Mouse (Mus musculus) forebrain, embryonic 16.5 days (tissue): ENCODE measurements around the gene Notch2. TPM values are rescaled to one million over a fixed set of nuclear protein-coding genes. Genes with fewer than 3 reads are reported as not detected.
A peak's percentile ranks its signal among the peaks of the same experiment; 100 is the strongest.

Experiments
- ATAC-seq: fragments of 200-750 bp; cut with Nextera tagmentation; 2 replicates; pipeline ENCODE4 v1.8.0; 2017; ENCODE audit warnings: mild to moderate bottlenecking, moderate library complexity
- H3K27ac ChIP-seq: fragments of 300-500 bp; sonication (generic); 2 replicates; pipeline ENCODE4 v1.5.1; 2014; ENCODE audit warnings: low read length, control low read depth
- H3K27me3 ChIP-seq: fragments of 300-500 bp; sonication (generic); replicated peaks from 2 replicates; pipeline ENCODE4 v1.6.1; 2014; ENCODE audit warnings: low read length; ENCODE audit not compliant: control insufficient read depth, insufficient read depth
- H3K36me3 ChIP-seq: fragments of 300-500 bp; sonication (generic); 2 replicates; pipeline ENCODE4 v1.6.1; 2014; ENCODE audit not compliant: control insufficient read depth, insufficient read depth
- H3K4me1 ChIP-seq: fragments of 300-500 bp; sonication (generic); replicated peaks from 2 replicates; pipeline ENCODE4 v1.6.1; 2014; ENCODE audit warnings: low read length; ENCODE audit not compliant: control insufficient read depth, insufficient read depth
- H3K4me2 ChIP-seq: fragments of 300-500 bp; sonication (generic); 2 replicates; pipeline ENCODE4 v1.6.1; 2014; ENCODE audit warnings: mild to moderate bottlenecking, low read length, control low read depth
- H3K4me3 ChIP-seq: fragments of 300-500 bp; sonication (generic); replicated peaks from 2 replicates; pipeline ENCODE4 v1.5.1; 2014; ENCODE audit warnings: mild to moderate bottlenecking, low read length, control low read depth
- H3K9ac ChIP-seq: fragments of 300-500 bp; sonication (generic); replicated peaks from 2 replicates; pipeline ENCODE4 v1.6.1; 2014; ENCODE audit warnings: low read depth, low read length, control low read depth
- H3K9me3 ChIP-seq: fragments of 300-500 bp; sonication (generic); 2 replicates; pipeline ENCODE4 v1.6.1; 2016; ENCODE audit warnings: low read length; ENCODE audit not compliant: control insufficient read depth
- WGBS: fragments of 180-500 bp; shearing (Covaris S2); extraction: QIAGEN DNeasy Blood & Tissue Kit; methylation state at CpG from one replicate; pipeline ENCODE4 v1.1.7; 2014; 5-methylcytosine and 5-hydroxymethylcytosine counted together
- polyA plus RNA-seq: library from polyadenylated mRNA; unstranded; fragments of >200 nt; fragmentation: Nextera tagmentation; extraction: Ambion mirVana; gene quantifications from 2 replicates; pipeline ENCODE4 v1.2.1, GENCODE M21; 2015

Notch2 gene
- polyA plus RNA-seq, 1 experiment from 2014 or later = 14.6 TPM

DNA sequence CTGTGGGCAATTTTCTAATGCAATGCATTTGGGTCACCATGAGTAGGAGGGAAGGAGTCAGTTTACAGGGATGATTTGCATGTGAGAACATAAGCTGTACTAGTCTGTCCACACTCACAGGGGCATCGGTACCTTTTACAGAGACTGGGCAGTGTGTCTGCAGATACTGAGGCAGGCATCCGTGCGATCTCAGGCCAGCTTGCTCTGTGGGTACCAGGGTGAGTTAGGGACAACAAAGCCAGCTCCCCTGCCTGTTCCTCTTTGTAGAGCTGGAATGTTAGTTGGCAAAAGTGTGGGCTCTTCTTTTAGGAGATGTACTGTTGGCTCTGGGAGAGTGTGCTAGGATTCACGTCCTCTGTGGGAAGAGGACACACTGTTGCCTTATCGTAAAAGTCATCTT is 19.6 kb downstream of the Notch2 start:
- Histone ChIP-seq H3K9me3 (no peaks in the 10 kb centered on the region), H3K4me3 (no peak overlapping the region), H3K27me3 (no peaks in the 10 kb centered on the region), H3K4me2 (no peak overlapping the region), H3K27ac (no peak overlapping the region), H3K36me3 (no peaks in the 10 kb centered on the region), H3K9ac (no peak overlapping the region), H3K4me1 (peaks cover 44% of the 10 kb centered on the region)
- ATAC-seq = no peak
- 30% methylated on average over 5 of the region's 5 CpGs for whole genome bisulfite sequencing

DNA sequence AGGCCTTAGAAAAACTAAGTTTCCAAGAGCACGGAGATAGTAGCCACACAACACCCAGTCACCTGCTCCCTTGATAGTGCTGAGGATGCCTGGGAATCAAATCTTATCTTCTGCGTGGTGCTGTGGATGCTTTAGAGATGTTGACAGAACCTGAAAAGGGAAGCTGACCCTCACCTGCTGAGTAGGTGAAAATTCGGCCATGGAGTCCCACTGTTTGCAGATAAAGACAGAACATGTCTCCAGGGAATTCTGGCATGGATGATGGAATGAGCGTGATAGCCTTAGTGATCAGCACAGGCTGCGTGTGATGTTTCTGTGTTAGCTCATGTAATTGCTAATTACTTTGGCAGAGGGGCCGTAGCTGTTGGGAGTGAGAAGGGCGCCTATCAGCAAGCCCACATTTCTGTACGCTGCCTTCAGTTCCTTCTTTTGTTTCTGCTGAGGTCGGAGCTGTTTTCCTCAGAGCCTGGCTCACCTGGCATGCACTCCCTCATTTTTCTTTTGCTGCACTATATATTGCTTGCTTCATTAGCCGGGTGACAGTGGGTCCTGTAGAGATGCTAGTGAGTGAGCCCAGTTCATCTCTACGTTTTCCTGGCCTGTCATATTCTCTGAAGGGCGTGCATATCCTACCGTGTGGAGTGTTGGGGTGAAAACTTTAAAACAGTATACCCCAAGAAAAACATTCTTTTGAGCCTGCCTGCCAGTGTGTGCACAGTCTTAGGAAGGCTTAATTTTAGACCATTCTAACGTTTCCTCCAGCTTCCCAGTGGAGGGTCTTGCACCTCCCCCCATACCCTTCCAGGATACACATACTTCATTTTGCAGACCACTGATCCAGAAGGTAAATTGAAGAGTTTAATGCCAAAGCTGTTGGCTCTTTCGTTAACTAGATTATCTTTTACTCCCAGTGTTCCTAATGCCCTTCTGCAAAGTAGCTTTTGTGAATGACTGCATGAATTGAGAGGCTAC is 21.6 kb downstream of the Notch2 start:
- H3K4me2 ChIP-seq = peak overlapping the region; percentile 29
- H3K9me3 ChIP-seq = no peaks in the 10 kb centered on the region
- H3K27me3 ChIP-seq = no peaks in the 10 kb centered on the region
- 0 out of 2 replicates have a peak overlapping the region, but pooled peaks have one; percentile 8 for H3K9ac ChIP-seq
- peak overlapping the region; percentile 19 for H3K27ac ChIP-seq
- no peak overlapping the region for H3K4me3 ChIP-seq
- WGBS = 16% methylated on average over 15 of the region's 15 CpGs
- peaks cover 44% of the 10 kb centered on the region for H3K4me1 ChIP-seq
- ATAC-seq = peak; percentile 48; the same call in 1 of the 2 replicates
- no peaks in the 10 kb centered on the region for H3K36me3 ChIP-seq

DNA sequence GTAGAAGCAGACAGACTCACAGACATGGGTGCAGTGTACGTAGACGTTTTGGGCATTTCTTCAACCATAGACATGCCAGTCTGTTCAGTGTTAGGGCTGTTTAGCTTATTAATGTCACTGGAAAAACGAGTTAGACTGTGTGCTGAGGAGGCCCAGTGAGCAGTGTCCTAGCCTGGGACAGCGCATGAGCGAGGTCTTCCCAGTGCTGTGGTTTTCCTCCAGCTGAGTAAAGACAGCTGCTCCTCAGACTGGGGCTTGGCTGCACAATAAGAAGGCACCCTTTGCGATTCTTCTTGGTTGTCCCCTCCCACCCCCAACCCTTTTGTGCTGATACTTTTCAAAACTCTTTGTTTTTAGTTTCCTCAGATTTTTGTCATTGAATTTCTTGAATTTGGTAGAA is 22.8 kb downstream of the Notch2 start:
- Histone ChIP-seq H3K9ac (no peak overlapping the region), H3K4me1 (peaks cover 42% of the 10 kb centered on the region)
- 54% methylated on average over 6 of the region's 6 CpGs for WGBS

DNA sequence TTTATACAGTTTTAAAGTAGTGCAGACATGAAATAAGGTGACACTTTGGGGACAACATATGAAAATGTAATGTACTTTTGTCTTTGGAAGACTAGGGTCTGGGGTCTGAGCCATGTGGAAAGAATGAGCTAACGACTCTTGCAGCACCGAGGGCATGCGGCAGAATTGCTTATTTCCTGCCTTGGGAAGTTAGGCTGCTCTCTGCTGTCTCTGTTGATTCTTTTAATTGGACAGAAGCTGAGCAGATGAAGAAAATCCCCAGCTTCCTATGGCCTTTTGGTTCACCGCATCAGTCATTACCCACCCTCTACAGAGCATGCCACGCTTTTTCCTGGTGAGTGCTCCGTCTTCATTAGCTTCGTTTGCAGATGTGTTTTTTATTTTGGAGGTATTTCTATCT is 23.8 kb downstream of the Notch2 start:
- ATAC-seq = no peak
- H3K27ac ChIP-seq = no peak overlapping the region; the same call in 1 of the 2 replicates
- no peaks in the 10 kb centered on the region for H3K9me3 ChIP-seq
- H3K27me3 ChIP-seq = no peaks in the 10 kb centered on the region
- H3K4me1 ChIP-seq = peaks cover 42% of the 10 kb centered on the region
- H3K4me3 ChIP-seq = no peak overlapping the region
- no peak overlapping the region for H3K4me2 ChIP-seq
- 32% methylated on average over 7 of the region's 7 CpGs for WGBS
- no peaks in the 10 kb centered on the region for H3K36me3 ChIP-seq
- no peak overlapping the region for H3K9ac ChIP-seq

More for the DNA sequence above, 22.8 kb downstream of the Notch2 start:
- H3K36me3 ChIP-seq = no peaks in the 10 kb centered on the region
- no peak for ATAC-seq
- no peak overlapping the region for H3K4me2 ChIP-seq
- no peaks in the 10 kb centered on the region for H3K9me3 ChIP-seq
- H3K4me3 ChIP-seq = no peak overlapping the region
- no peak overlapping the region; the same call in 1 of the 2 replicates for H3K27ac ChIP-seq
- H3K27me3 ChIP-seq = no peaks in the 10 kb centered on the region

DNA sequence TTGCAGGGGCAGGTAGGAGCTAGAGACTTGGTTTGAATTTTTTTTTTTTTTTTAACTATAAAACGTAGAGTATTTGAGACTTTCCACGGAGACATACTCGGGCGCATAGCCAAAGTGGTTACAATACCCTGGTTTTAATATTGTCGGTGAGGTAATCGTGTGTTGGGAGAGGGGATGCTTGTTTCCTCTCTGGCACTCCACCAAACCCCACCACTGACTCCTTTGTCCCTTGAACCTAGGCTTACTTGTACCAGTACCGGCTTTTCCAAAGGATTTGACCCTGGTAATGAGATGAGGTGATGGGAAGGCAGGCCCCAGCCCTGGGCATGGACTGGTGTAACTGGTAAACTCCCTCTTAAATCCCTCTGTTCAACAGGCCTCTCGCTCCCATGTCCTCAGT is 25.3 kb downstream of the Notch2 start:
- 19% methylated on average over 8 of the region's 8 CpGs for WGBS
- H3K27ac ChIP-seq = peak overlapping the region; percentile 16
- H3K4me2 ChIP-seq = no peak overlapping the region
- no peak overlapping the region for H3K9ac ChIP-seq
- no peaks in the 10 kb centered on the region for H3K9me3 ChIP-seq
- H3K4me1 ChIP-seq = peaks cover 47% of the 10 kb centered on the region
- H3K27me3 ChIP-seq = no peaks in the 10 kb centered on the region
- no peaks in the 10 kb centered on the region for H3K36me3 ChIP-seq
- no peak overlapping the region for H3K4me3 ChIP-seq
- ATAC-seq = peak; percentile 21

DNA sequence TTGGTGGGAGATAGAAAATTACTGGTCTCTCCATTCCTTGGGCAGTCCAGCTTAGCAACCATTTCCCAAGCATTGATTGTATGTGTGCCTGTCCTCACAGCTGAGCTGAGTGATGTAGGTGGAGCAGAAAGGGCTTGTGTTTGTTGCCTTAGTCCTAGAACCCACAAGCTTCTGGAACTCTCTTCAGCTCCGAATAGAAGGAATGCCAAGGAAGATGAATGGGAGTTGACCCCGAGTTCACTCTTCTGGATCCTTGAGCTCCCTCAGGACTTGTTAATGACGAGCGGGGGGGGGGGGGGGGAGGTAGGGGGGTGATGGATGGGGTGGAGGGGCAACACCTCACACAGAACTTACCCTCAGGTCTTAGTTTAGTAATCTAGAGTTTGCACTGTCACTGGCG is 25.9 kb downstream of the Notch2 start:
- no peak for ATAC-seq
- no peaks in the 10 kb centered on the region for H3K36me3 ChIP-seq
- peaks cover 50% of the 10 kb centered on the region for H3K4me1 ChIP-seq
- H3K27me3 ChIP-seq = no peaks in the 10 kb centered on the region
- no peak overlapping the region for H3K4me2 ChIP-seq
- H3K9me3 ChIP-seq = no peaks in the 10 kb centered on the region
- H3K4me3 ChIP-seq = no peak overlapping the region
- no peak overlapping the region for H3K9ac ChIP-seq
- 41% methylated on average over 4 of the region's 5 CpGs for WGBS
- peak overlapping the region; percentile 22; the same call in 1 of the 2 replicates for H3K27ac ChIP-seq

DNA sequence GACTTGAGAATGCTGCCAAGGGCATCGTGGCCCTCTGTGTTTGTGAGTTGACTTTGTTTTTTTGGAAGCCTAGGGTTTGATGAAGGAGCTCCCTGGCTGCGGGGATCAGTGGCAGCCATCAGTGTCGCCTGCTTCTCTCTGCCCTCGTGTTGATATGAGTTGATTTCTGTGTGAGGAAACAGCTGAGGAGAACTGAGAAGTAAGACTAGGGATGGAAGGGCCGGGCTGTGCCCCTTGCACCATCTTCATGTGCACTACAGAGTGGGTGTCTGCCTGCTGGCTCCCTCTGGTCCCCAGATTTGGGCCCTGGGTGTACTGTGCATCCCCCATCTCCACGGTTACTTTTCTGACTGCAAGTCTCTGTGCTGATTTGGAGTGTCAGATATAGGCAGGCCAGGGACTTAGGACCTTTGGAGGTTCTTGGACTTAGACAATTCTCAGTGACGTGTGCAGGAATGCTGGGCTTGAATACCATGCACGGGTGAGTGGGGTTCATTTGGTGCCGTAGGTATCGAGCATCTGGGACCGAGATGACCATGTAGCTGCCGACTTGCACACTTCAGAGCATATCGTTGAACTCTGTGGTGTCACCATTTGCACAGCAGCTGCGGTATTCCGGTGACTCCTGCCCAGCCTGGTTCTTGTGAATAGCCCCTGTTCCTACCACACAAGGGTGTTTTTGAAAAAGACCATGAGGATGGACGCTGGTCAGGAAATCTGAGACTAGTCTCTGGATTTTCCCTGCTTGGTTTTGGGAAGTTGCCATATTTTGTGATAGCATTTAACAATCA is 26.5 kb downstream of the Notch2 start:
- 81% methylated on average over 16 of the region's 16 CpGs for WGBS
- no peak for ATAC-seq
- H3K27me3 ChIP-seq = no peaks in the 10 kb centered on the region

DNA sequence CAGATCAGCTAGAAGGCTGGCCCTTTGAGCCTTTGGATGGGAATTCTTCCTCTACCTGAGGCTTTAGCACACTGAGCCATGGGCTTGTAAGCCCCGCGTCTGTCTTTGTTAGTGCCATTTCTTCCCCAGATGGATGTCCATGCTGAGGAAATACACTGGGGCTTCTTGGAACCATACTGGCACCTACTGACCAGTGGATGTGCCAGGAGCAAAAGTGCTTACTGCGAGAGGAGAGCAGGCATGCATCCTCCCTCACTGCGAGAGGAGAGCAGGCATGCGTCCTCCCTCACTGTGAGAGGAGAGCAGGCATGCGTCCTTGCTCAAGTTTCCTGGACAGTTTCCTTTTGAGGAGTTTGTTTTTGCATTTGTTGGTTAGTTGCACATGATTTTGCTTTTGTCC is 27.5 kb downstream of the Notch2 start:
- 87% methylated on average over 6 of the region's 6 CpGs for WGBS
- Histone ChIP-seq H3K9me3 (no peaks in the 10 kb centered on the region), H3K4me1 (peaks cover 38% of the 10 kb centered on the region), H3K9ac (no peak overlapping the region), H3K36me3 (no peaks in the 10 kb centered on the region), H3K27me3 (no peaks in the 10 kb centered on the region), H3K27ac (no peak overlapping the region), H3K4me2 (no peak overlapping the region), H3K4me3 (no peak overlapping the region)
- ATAC-seq = no peak

More for the DNA sequence above, 26.5 kb downstream of the Notch2 start:
- Histone ChIP-seq H3K36me3 (no peaks in the 10 kb centered on the region), H3K9ac (no peak overlapping the region), H3K4me2 (no peak overlapping the region), H3K4me1 (peaks cover 45% of the 10 kb centered on the region), H3K27ac (peak overlapping the region; percentile 22; the same call in 1 of the 2 replicates), H3K9me3 (no peaks in the 10 kb centered on the region), H3K4me3 (no peak overlapping the region)

DNA sequence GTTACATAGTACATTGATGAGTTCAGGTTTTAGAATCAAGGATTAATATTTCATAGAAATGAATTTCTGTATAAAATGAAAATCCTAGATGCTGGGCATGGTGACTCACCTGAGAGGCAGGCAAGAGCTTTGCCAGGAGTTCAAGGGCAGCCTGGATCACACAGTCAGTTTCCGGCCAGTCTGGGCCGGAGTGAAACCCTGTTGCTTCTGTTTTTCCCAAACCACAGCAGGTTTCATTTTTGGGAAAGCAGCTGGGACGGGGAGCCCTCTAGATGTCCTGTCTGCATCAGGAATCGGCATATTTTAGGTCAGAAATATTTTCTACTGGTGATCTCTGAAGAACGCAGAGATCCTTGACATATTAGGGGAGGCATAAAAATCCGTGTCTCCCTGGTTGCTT is 29.0 kb downstream of the Notch2 start:
- Histone ChIP-seq H3K4me3 (no peak overlapping the region), H3K27me3 (no peaks in the 10 kb centered on the region), H3K9ac (no peak overlapping the region), H3K27ac (peak overlapping the region; percentile 82), H3K4me2 (peak overlapping the region; percentile 40), H3K4me1 (peaks cover 37% of the 10 kb centered on the region), H3K36me3 (no peaks in the 10 kb centered on the region), H3K9me3 (no peaks in the 10 kb centered on the region)
- WGBS = 46% methylated on average over 6 of the region's 6 CpGs
- ATAC-seq = no peak
